Mouse (Mus musculus) cerebellum, postnatal 14 days (tissue): ENCODE measurements at regions not wholly inside any gene's neighbourhood (a gene's known extent, or its start where the extent isn't known, plus 50 kb on each side); places are given as distances from the start of the nearest gene placed in this dataset.

Experiments used
- DNase-seq, 2 experiments: peaks; one replicate each; pipeline ENCODE4 v3.0.0; 2021; ENCODE audit warnings: mixed read lengths in 2 of 2

DNA sequence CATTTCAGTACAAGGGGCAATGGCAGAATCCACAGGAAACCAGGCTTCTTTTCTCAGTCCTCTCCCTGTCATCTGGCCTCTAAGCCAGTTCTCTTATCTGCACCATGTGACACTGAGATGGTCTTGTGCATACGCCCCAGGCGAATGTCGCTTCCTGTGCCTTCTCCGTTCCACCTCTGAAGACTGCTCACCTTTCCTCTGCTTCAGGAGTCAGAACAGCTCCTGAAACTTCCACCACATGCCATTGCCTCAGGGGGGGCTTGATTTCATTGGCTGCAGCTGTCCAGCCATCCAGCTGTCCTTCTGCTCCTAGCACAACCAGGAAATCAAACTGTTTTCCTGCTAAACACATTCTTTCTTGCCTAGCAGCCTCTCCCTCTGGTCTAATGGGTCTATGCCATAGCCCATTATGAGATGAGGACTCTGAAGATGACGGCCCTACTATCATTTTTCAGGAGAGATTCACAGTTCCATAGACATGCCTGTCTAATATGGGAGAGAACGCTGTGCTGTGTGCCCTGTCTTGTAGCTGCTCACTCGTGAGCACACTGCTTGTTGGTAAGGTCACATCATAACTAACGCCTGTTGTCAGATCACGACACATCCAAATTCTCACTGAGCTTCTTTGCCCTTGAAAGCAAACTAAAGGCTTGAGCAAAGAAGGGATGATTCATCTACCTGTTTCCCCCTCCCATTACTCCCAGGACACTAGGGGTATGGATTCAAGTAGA lies 129.9 kb upstream of the Fmo9 start:
- no peak for DNase-seq

- no peak for DNase-seq
Measured at GRCm38 (mm10) chr1:166812072-166812461, 130.4 kb upstream of the Fmo9 start.

GRCm38 (mm10) chr1:166812920-166813439 lies 131.3 kb upstream of the Fmo9 start:
- no peak for DNase-seq

DNA sequence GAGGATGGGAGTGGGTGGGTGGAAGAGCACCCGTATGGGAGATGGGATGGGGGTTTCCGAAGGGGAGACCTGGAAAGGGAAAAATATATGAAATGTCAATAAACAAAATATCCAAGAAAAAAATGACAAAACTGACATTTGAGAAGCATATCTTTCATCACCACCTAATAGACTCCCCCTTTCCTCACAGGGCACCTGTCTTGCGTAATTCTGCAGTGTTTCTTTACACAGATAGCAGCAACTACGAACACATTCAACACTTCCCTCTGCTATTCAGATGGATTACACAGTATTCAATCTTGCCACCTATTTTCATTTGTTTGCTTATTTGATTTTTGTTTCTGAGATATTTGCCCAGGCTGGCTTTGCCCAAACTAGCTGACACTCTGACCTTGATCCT lies 136.3 kb upstream of the Fmo9 start:
- DNase-seq, result no peak

DNA sequence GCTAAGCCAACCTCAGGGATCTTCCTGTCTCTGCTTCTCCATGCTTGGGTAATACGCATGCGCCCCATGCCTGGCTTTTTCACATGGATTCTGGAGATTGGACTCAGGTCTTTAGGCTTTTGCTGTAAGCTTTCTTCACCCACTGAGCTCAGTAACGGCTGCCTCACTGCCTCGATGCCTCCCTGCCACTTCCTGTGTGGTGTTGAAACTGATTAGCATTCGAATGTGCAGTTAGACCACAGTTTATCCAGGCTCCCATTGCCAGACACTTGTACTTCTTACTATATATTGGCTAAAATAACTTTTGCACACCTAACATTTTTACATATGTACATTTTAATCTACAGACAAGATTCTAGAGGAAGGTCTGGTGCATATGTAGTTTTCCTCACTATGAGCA lies 137.0 kb upstream of the Fmo9 start:
- DNase-seq, result no peak

- DNase-seq, result no peak
Measured at GRCm38 (mm10) chr1:166819420-166819819, 137.8 kb upstream of the Fmo9 start.

GRCm38 (mm10) chr1:166820050-166820449 lies 138.4 kb upstream of the Fmo9 start:
- DNase-seq, result no peak

DNA sequence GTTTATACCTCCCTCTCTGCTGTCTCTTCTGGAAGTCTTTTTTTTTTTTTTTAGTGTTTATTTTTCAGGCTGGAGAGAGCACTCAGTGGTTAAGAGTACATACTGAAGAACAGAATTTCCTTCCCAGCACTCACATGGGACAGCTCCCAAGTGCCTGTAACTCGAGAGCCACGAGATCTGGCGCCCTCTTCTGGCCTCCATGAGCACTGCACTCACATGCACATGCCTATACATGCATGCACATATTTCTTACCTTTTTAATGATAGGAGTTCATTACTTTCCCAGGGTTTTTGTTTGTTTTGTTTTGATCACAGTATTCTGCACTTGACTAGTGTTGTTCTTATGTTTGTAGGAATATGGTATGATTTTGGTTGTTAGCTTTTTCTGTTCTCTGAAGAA lies 139.5 kb upstream of the Fmo9 start:
- no peak for DNase-seq

GRCm38 (mm10) chr1:166837299-166837698 lies 155.7 kb upstream of the Fmo9 start:
- no peak for DNase-seq

GRCm38 (mm10) chr1:166839833-166840232 lies 158.2 kb upstream of the Fmo9 start:
- no peak for DNase-seq

DNA sequence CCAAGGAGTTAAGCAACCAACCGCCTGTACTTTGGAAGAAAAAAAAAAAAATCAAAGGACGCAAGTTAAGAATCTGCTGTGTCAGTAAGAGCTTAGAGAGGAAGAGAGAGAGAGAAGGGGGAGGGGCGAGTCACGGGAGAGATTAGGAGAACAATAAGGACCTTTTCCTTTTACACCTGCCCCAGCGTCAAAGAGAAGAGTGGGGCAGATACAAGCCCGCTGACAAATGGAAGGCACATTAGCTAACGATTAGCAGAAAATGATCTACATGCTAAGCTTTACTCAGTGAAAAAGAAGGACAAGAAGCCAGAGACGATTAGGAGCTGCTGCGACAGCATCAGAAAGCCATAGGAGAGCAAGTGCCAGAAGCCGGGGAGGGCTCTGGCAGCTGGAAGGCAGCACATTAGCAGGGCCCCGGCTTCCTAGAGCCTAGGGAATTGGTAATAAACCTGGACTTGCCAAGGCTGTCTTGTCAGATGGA lies 157.8 kb upstream of the Fam78b start:
- DNase-seq, result peak; percentile 29 to 32

DNA sequence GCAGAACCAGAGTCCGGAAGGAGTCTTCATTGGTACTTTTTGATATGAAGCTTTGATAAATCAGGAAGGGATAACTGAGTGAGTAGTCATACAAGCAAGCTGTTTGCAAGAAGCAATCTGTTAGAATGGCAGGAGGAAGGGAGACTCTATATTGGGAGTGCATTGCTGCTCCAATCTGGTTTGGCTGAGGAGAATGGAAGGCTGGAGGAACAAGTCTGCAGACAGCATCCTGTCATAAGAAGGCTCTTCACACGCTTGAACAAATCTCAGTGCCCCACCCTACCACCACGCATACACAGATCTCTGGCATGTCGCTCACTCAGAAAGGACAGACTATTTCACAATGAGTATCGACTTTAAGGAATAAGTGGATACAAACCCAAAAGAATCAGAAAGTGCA lies 154.7 kb upstream of the Fam78b start:
- DNase-seq, result peak; percentile 24 to 34

DNA sequence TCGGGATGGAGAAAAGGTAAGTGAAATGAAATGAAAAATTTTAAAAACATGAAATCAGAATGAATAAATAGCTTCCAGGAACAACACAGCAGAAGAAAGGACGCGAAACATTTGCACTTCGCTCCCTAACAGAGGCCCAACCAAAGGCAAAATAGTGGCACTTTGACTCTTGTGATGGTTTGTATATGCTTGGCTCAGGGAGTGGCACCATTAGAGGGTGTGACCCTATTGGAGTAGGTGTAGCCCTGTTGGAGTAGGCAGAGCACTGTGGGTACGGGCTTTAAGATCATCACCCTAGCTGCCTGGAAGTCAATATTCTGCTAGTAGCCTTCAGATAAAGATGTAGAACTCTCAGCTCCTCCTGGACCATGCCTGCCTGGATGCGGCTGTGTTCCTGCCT lies 154.0 kb upstream of the Fam78b start:
- no peak for DNase-seq

DNA sequence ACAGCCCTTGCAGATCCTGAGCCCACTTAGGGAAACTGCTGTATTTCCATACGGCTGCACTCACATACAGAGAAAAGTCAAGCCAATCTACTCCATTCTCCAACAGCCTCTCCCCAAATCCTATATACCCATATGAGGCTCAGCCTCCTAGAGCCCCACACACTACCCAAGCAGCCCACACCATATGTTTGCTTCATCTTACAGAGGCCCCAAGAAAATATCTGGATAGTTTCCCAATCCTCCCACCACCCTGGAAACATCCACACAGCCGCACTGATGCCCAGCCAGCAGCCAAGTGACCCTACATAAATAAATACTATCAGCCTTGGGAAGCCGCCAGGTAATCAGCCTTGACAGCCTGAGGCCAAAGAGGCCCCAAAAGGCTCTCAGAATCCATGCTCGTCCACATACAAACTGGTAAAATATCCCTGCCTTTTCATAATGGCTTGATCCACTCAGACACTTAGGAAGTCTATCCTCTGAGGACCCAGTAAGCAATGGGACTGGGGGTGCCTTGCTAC lies 153.1 kb upstream of the Fam78b start:
- DNase-seq, result peak in 1 of 2 experiments; percentile 15

- no peak for DNase-seq
Measured at GRCm38 (mm10) chr1:166855988-166856387, 145.2 kb upstream of the Fam78b start.

GRCm38 (mm10) chr1:166866256-166866655 lies 135.0 kb upstream of the Fam78b start:
- peak; percentile 46 to 54 for DNase-seq

GRCm38 (mm10) chr1:166871258-166871657 lies 130.0 kb upstream of the Fam78b start:
- no peak for DNase-seq

- DNase-seq, result no peak
Measured at GRCm38 (mm10) chr1:166876452-166876851, 124.8 kb upstream of the Fam78b start.

GRCm38 (mm10) chr1:166883215-166883614 lies 118.0 kb upstream of the Fam78b start:
- DNase-seq, result peak in 1 of 2 experiments; percentile 27

GRCm38 (mm10) chr1:166895945-166896344 lies 105.3 kb upstream of the Fam78b start:
- no peak for DNase-seq

GRCm38 (mm10) chr1:166898741-166899140 lies 102.5 kb upstream of the Fam78b start:
- DNase-seq, result no peak

GRCm38 (mm10) chr1:166899238-166899637 lies 102.0 kb upstream of the Fam78b start:
- no peak for DNase-seq

DNA sequence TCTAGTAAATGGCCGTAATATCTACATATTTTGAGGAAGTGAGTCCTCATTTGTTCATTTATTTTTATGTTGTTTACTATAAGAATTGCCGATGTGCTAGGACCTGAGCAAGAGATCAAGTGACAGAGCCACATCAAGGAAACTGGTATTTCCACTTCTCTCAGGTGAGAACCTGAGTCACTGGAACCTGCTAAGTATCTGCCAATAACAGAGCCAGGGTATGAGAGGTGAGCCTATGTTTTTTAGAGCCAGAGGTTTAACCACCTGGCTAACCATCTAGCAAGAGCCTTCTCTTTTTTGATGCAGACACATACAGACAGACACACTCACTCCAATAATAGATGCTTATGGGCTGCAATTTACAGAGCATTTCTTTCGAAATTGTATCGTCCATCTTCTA lies 101.2 kb upstream of the Fam78b start:
- DNase-seq, result no peak

- no peak for DNase-seq
Measured at GRCm38 (mm10) chr1:166900441-166901161, 100.6 kb upstream of the Fam78b start.
